Mouse (Mus musculus) liver, postnatal 0 days (tissue): ENCODE measurements around the gene Plk4. TPM values are rescaled to one million over a fixed set of nuclear protein-coding genes. Genes with fewer than 3 reads are reported as not detected.
"Not testable (repeated sequence)": the region's sequence is repeated elsewhere in the genome, so short reads cannot be mapped to it uniquely, and the experiment has no call there.

ENCODE experiments used
- ATAC-seq: fragments of 200-750 bp; cut with Nextera tagmentation; 2 replicates; pipeline ENCODE4 v1.8.0; 2017; ENCODE audit warnings: mild to moderate bottlenecking, moderate library complexity
- DNase-seq: peaks from one replicate; pipeline ENCODE4 v3.0.0-alpha.2; 2016
- H3K27ac ChIP-seq: fragments of 300-500 bp; sonication (generic); 2 replicates; pipeline ENCODE4 v1.5.1; 2014; ENCODE audit warnings: antibody characterized with exemption, moderate library complexity, mild to moderate bottlenecking, low read depth
- H3K27me3 ChIP-seq: fragments of 300-500 bp; sonication (generic); 2 replicates; pipeline ENCODE4 v1.6.1; 2014; ENCODE audit warnings: low read length, control low read depth, mixed read lengths; ENCODE audit not compliant: insufficient read depth
- H3K36me3 ChIP-seq: fragments of 300-500 bp; sonication (generic); replicated peaks from 2 replicates; pipeline ENCODE4 v1.6.1; 2014; ENCODE audit warnings: mild to moderate bottlenecking, control low read depth, low read length, moderate library complexity, mixed read lengths; ENCODE audit not compliant: insufficient read depth
- H3K4me1 ChIP-seq: fragments of 300-500 bp; sonication (generic); 2 replicates; pipeline ENCODE4 v1.6.1; 2014; ENCODE audit warnings: antibody characterized with exemption, mild to moderate bottlenecking, control low read depth; ENCODE audit not compliant: insufficient read depth
- H3K4me2 ChIP-seq: fragments of 300-500 bp; sonication (generic); 2 replicates; pipeline ENCODE4 v1.6.1; 2014; ENCODE audit warnings: low read depth, mild to moderate bottlenecking, low read length, moderate library complexity, mixed read lengths
- H3K4me3 ChIP-seq: fragments of 300-500 bp; sonication (generic); 2 replicates; pipeline ENCODE4 v1.5.1; 2014; ENCODE audit warnings: low read depth, low read length
- H3K9ac ChIP-seq: fragments of 300-500 bp; sonication (generic); replicated peaks from 2 replicates; pipeline ENCODE4 v1.6.1; 2014; ENCODE audit warnings: mild to moderate bottlenecking, moderate library complexity
- H3K9me3 ChIP-seq: fragments of 300-500 bp; sonication (generic); 2 replicates; pipeline ENCODE4 v1.6.1; 2016; ENCODE audit warnings: mild to moderate bottlenecking, control low read depth, low read length, mixed read lengths
- CTCF ChIP-seq: sonication (generic); IDR thresholded peaks from 2 replicates; pipeline ENCODE4 v1.5.1; 2016; ENCODE audit warnings: antibody characterized with exemption, low read depth
- WGBS: fragments of 180-500 bp; shearing (Covaris S2); extraction: QIAGEN DNeasy Blood & Tissue Kit; methylation state at CpG from one replicate; pipeline ENCODE4 v1.1.7; 2014; ENCODE audit not compliant: insufficient replicate concordance; 5-methylcytosine and 5-hydroxymethylcytosine counted together
- polyA plus RNA-seq: library from polyadenylated mRNA; unstranded; fragments of >200 nt; fragmentation: Nextera tagmentation; extraction: Ambion mirVana; gene quantifications from 2 replicates; pipeline ENCODE4 v1.2.1, GENCODE M21; 2015

The Plk4 gene
- polyA plus RNA-seq, 1 experiment from 2014 or later = 15.2 TPM

DNA sequence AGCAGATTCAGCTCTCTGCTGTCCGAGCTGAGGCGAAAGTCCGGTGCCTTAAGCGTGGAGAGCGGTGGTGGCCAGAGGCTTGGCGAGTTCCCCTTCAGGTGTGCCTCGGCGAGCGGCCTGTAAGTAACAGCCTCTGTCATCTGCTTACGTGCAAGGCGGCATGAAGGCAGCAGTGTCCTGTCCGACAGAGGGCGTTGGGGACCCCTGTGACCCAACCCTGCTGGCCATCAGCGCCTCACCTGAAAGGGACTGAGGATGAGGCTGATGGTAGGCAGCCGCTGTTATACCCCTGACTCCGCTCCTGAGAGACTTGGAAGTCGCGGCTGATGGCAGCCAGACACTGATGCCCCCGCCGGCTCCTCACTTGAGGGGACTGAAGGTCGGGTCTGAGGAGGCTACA, 47.2 kb downstream of the Plk4 start:
- not testable (repeated sequence) for H3K27me3 ChIP-seq, H3K36me3 ChIP-seq, H3K9me3 ChIP-seq, H3K4me1 ChIP-seq, ATAC-seq
- peak overlapping the region; percentile 74 for H3K27ac ChIP-seq
- peak overlapping the region; percentile 61 for H3K4me3 ChIP-seq
- H3K4me2 ChIP-seq = peak overlapping the region; percentile 71
- peak; percentile 59 for TF ChIP-seq CTCF
- DNase-seq = peak; percentile 72
- peak overlapping the region; percentile 67 for H3K9ac ChIP-seq
- WGBS = 0% methylated on average over 15 of the region's 21 CpGs

- WGBS = 74% methylated on average over 2 of the region's 2 CpGs
- peak overlapping the region; percentile 71; the same call in 1 of the 2 replicates for H3K4me2 ChIP-seq
- not testable (repeated sequence) for ATAC-seq
These were observed 48.1 kb downstream of the Plk4 start for GRCm38 (mm10) chr3:40847936-40848335.

GRCm38 (mm10) chr3:40853123-40853738, 53.4 kb downstream of the Plk4 start:
- not testable (repeated sequence) for H3K27me3 ChIP-seq, H3K4me3 ChIP-seq, ATAC-seq, H3K4me2 ChIP-seq, H3K27ac ChIP-seq, H3K9ac ChIP-seq, H3K36me3 ChIP-seq, DNase-seq, H3K4me1 ChIP-seq, H3K9me3 ChIP-seq
- WGBS = 91% methylated on average over 3 of the region's 3 CpGs

More at GRCm38 (mm10) chr3:40847936-40848335, 48.1 kb downstream of the Plk4 start:
- DNase-seq, H3K27me3 ChIP-seq, H3K9ac ChIP-seq, H3K36me3 ChIP-seq, H3K4me1 ChIP-seq, H3K9me3 ChIP-seq: not testable (repeated sequence)
- Histone ChIP-seq H3K27ac (0 out of 2 replicates have a peak overlapping the region, but pooled peaks have one; percentile 74), H3K4me3 (0 out of 2 replicates have a peak overlapping the region, but pooled peaks have one; percentile 61)

Other genes starting within 250 kb of the Plk4 start
- 0.05 and 0.06 TPM in 2 replicates for gene Slc25a31, start 91.2 kb upstream of the Plk4 start, polyA plus RNA-seq
- gene Hspa4l, start 55.5 kb upstream of the Plk4 start, polyA plus RNA-seq = 7.8 and 11.7 TPM in 2 replicates
- 3.0 and 3.5 TPM in 2 replicates for gene Mfsd8, start 46.9 kb downstream of the Plk4 start, polyA plus RNA-seq
- gene Abhd18, start 47.0 kb downstream of the Plk4 start, polyA plus RNA-seq = 3.8 and 5.1 TPM in 2 replicates
- 0.05 and 0.08 TPM in 2 replicates for gene 1700034I23Rik, start 102.5 kb downstream of the Plk4 start, polyA plus RNA-seq
- 22.3 and 27.9 TPM in 2 replicates for gene Larp1b, start 149.8 kb downstream of the Plk4 start, polyA plus RNA-seq